Mouse (Mus musculus) spleen, adult 2 months (tissue): ENCODE data around the gene Nfic.

ENCODE experiments used
- CTCF ChIP-seq: fragments of 200-500 bp; IDR thresholded peaks from 2 replicates; pipeline ENCODE4 v1.5.1; 2011; ENCODE audit warnings: mild to moderate bottlenecking, inconsistent platforms; ENCODE audit not compliant: insufficient read depth, insufficient read length, insufficient replicate concordance; ENCODE audit errors: extremely low read depth
- POLR2A ChIP-seq: fragments of 200-500 bp; IDR thresholded peaks from 2 replicates; pipeline ENCODE4 v1.6.1; 2011; ENCODE audit warnings: low read depth, low read length, inconsistent platforms

DNA sequence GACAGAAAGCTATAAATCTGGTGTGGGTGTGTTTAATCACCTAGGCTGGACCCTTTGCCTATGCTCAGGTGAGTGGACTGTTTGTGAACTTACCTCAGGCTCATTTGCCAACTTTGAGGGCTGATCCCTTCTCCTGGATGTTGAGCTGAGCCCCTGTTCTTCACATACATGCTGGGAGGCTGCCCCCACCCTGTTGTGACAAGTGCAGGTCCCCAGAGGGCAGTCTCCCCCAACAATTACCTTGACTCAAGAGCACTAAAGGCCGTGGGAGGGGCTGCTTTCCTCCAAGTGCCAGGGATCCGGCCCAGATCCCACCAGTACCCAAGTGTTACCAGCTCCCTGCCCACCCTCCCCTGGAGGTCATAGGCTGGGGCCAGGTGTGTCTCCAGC, 29.6 kb upstream of the Nfic start:
- TF ChIP-seq CTCF (peak; percentile 23; the same call in 1 of the 2 replicates), POLR2A (no peak)
